Mouse (Mus musculus): ENCODE data around the gene Elk3. TPM values are rescaled to one million over a fixed set of nuclear protein-coding genes. Genes with fewer than 3 reads are reported as not detected.

Gene Elk3
- polyA plus RNA-seq, 1 experiment from 2014 or later, result 4.3 TPM

DNA sequence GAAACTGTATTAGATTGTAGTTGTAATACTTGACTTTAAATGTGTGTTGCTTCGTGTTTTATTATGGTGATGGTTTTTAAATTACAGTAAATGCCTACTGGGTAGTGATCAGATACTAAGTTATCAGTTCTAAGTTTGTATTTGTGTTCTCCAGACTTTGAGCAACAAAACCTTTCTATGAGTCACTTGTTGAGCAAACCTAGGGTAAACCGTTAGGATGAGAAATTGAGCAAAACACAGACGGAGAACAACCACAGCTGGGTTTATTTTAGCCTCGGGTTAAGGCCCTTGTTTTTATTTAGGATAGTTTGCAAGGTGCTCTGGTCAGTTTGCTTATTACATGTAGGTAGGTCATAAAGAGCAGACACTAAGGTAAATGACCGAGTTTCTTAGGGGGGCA, 103.8 kb downstream of the Elk3 start:
- Histone ChIP-seq H3K27ac (replicated peaks) (no peak overlapping the region), H3K9me3 (replicated peaks) (no peaks in the 10 kb centered on the region), H3K4me1 (replicated peaks) (peaks cover 7% of the 10 kb centered on the region), H3K36me3 (replicated peaks) (peaks cover 18% of the 10 kb centered on the region), H3K9ac (no peak overlapping the region), H3K4me3 (replicated peaks) (no peak overlapping the region), H3K4me2 (no peak overlapping the region), H3K27me3 (no peaks in the 10 kb centered on the region)
- 72% methylated on average over 5 of the region's 5 CpGs for WGBS (ENCODE audit: insufficient replicate concordance)
- no peak for ATAC-seq (ENCODE audit: insufficient read depth)

DNA sequence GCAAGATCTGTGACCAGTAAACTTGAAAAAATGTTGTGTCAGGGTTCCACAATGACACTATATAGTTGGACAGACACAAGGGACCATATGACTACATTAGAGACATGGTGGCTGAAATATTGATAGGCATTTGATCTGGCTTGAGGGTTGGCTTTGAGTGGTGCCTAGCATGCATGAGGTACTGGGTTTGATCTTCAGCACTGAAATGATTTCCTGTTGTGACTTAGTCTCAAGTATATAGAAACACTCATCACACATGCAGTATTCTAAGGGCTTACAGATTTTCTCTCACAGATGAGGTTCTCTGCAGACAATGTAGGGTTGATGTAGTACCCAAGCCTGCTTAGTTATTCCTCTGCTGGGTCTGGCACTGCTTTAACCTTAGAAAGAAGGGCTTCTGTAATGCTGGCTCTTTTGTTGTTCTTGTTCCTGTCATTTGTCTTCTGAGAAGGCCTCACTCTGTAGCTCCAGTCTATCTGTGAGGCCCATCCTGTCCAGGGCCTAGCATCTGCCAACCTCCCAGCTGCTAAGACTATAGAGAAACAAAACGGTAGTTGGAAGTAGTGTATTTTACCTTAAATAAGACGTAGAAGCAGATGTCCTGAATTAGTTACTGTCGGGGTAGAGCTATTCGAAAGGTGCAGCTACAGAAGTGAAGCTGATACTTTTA, 105.5 kb downstream of the Elk3 start:
- H3K36me3 ChIP-seq (replicated peaks), result peaks cover 12% of the 10 kb centered on the region
- no peak overlapping the region for H3K4me3 ChIP-seq (replicated peaks)
- ATAC-seq (ENCODE audit: insufficient read depth), result no peak
- H3K27me3 ChIP-seq, result no peaks in the 10 kb centered on the region
- WGBS (ENCODE audit: insufficient replicate concordance), result 75% methylated on average over 4 of the region's 4 CpGs
- no peak overlapping the region for H3K27ac ChIP-seq (replicated peaks)
- H3K4me1 ChIP-seq (replicated peaks), result peaks cover 9% of the 10 kb centered on the region
- H3K9ac ChIP-seq, result no peak overlapping the region
- no peaks in the 10 kb centered on the region for H3K9me3 ChIP-seq (replicated peaks)
- no peak overlapping the region for H3K4me2 ChIP-seq

DNA sequence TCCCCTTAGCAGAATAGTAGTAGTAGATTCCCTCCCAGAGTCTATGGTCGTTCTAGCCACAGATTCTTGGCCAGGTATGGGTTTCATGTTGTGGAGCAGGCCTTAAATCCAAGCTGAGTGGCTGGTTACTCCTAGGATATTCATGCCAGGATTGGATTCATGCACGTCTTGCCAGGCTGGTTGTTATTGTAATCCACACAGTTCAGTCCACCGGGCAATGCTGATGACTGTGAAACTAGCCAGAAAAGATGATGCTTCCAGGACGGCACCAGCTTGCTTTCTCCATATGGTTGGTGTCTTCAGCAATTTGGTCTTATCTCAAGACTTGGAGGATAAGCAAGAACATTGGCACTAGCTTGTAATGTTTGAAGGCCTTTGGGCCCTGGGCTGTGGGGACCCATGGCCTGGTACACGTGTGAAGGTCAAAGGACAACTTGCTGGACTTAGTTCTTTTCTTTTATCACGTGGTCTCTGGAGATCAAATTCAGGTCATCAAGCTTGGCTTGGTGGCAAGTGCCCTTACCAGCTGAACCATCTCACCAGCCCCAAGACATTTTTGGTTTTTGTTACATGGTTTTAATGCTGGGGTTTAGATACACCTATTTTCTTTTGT, 109.0 kb downstream of the Elk3 start:
- 79% methylated on average over 6 of the region's 6 CpGs for WGBS (ENCODE audit: insufficient replicate concordance)
- ATAC-seq (ENCODE audit: insufficient read depth), result no peak
- H3K9ac ChIP-seq, result no peak overlapping the region
- peaks cover 16% of the 10 kb centered on the region for H3K36me3 ChIP-seq (replicated peaks)
- H3K9me3 ChIP-seq (replicated peaks), result no peaks in the 10 kb centered on the region
- no peak overlapping the region for H3K4me3 ChIP-seq (replicated peaks)
- no peaks in the 10 kb centered on the region for H3K27me3 ChIP-seq
- peaks cover 26% of the 10 kb centered on the region for H3K4me1 ChIP-seq (replicated peaks)
- no peak overlapping the region for H3K27ac ChIP-seq (replicated peaks)
- no peak overlapping the region for H3K4me2 ChIP-seq

DNA sequence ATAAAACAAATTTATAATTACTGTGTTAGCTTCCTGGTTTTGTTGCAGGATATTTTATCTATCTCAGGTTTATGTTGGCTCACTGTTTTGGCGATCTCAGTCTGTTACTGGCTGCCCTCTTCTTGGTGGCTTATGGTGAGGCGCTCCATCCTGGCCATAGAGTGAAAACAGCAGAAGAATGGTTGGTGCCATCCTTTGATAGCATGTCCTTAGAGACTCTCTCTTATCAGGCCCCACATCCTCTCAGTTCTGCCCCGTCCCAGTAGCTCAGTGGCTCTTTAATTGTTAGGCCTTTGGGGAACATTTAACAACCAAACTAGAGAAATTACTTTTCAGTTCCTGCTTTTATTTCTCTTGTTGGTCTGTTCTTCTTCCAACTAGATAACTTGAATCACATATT, 112.0 kb downstream of the Elk3 start:
- Histone ChIP-seq H3K27me3 (no peaks in the 10 kb centered on the region), H3K4me1 (replicated peaks) (peaks cover 44% of the 10 kb centered on the region), H3K4me2 (no peak overlapping the region), H3K36me3 (replicated peaks) (peaks cover 16% of the 10 kb centered on the region), H3K4me3 (replicated peaks) (no peak overlapping the region), H3K9me3 (replicated peaks) (no peaks in the 10 kb centered on the region), H3K27ac (replicated peaks) (no peak overlapping the region), H3K9ac (no peak overlapping the region)
- 38% methylated on average over 3 of the region's 3 CpGs for WGBS (ENCODE audit: insufficient replicate concordance)
- ATAC-seq (ENCODE audit: insufficient read depth), result peak; percentile 40; the same call in 1 of the 2 replicates

Other genes starting within 250 kb of the Elk3 start
- 0.18 and 0.36 TPM in 2 replicates for gene Cfap54, start 229.5 kb downstream of the Elk3 start, polyA plus RNA-seq (2015; fragmentation: Nextera tagmentation; extraction: Ambion mirVana)
- gene Cdk17, start 150.3 kb downstream of the Elk3 start, polyA plus RNA-seq (2015; fragmentation: Nextera tagmentation; extraction: Ambion mirVana), result 10.1 and 11.0 TPM in 2 replicates
- gene Lta4h, start 142.3 kb upstream of the Elk3 start, polyA plus RNA-seq (2015; fragmentation: Nextera tagmentation; extraction: Ambion mirVana), result 77.2 and 81.6 TPM in 2 replicates
- 7.7 and 8.1 TPM in 2 replicates for gene Hal, start 177.6 kb upstream of the Elk3 start, polyA plus RNA-seq (2015; fragmentation: Nextera tagmentation; extraction: Ambion mirVana)
- 15.6 and 18.4 TPM in 2 replicates for gene Amdhd1, start 228.9 kb upstream of the Elk3 start, polyA plus RNA-seq (2015; fragmentation: Nextera tagmentation; extraction: Ambion mirVana)
- 0.08 TPM in 2 replicates for gene Ccdc38, start 229.5 kb upstream of the Elk3 start, polyA plus RNA-seq (2015; fragmentation: Nextera tagmentation; extraction: Ambion mirVana)

Measured in liver, embryonic 15.5 days (tissue).